Mouse (Mus musculus) midbrain, embryonic 10.5 days (tissue): ENCODE results near the gene Bco1. TPM values are rescaled to one million over a fixed set of nuclear protein-coding genes. Genes with fewer than 3 reads are reported as not detected.

Experiments used
- DNase-seq: peaks from one replicate; pipeline ENCODE4 v3.0.0-alpha.2; 2017; ENCODE audit warnings: low spot score
- H3K27ac ChIP-seq: fragments of 300-500 bp; sonication (generic); replicated peaks from 2 replicates; pipeline ENCODE4 v1.5.1; 2016; ENCODE audit warnings: mild to moderate bottlenecking
- H3K27me3 ChIP-seq: fragments of 300-500 bp; sonication (generic); 2 replicates; pipeline ENCODE4 v1.6.1; 2016; ENCODE audit warnings: low read depth, mild to moderate bottlenecking; ENCODE audit not compliant: poor library complexity, severe bottlenecking
- H3K36me3 ChIP-seq: fragments of 300-500 bp; sonication (generic); 2 replicates; pipeline ENCODE4 v1.6.1; 2016; ENCODE audit warnings: mild to moderate bottlenecking, moderate library complexity
- H3K4me1 ChIP-seq: fragments of 300-500 bp; sonication (generic); 2 replicates; pipeline ENCODE4 v1.6.1; 2016
- H3K4me3 ChIP-seq: fragments of 300-500 bp; sonication (generic); 2 replicates; pipeline ENCODE4 v1.5.1; 2016; ENCODE audit warnings: mild to moderate bottlenecking, moderate library complexity
- H3K9me3 ChIP-seq: fragments of 300-500 bp; sonication (generic); replicated peaks from 2 replicates; pipeline ENCODE4 v1.6.1; 2016; ENCODE audit warnings: mild to moderate bottlenecking
- WGBS: fragments of 180-500 bp; shearing (Covaris S2); methylation state at CpG from one replicate; pipeline ENCODE4 v1.1.7; 2016; 5-methylcytosine and 5-hydroxymethylcytosine counted together
- polyA plus RNA-seq: library from polyadenylated mRNA; unstranded; fragments of >200 nt; fragmentation: Nextera tagmentation; extraction: Ambion mirVana; gene quantifications from 2 replicates; pipeline ENCODE4 v1.2.1, GENCODE M21; 2016

Bco1 gene
- polyA plus RNA-seq, 1 experiment from 2014 or later = 0.05 TPM

DNA sequence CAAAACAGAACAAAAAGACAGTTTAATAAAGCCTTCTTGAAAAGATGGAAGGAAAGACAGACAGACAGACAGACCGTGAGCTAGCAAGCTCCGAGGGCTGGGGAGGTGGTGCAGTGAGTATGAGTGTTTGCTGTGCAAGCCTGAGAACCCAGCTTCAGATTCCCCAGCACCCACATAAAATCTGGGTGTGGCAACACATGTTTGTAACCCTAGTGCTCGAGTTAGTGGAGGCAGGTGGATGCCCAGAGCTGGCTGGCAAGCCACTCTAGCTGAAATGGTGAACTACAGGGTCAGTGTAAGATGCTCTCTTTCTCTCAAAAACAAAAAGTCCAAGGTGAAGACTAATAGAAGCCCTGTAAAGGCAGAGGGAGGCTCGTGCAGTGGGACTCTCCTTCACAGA lies 69.3 kb downstream of the Bco1 start:
- Histone ChIP-seq H3K4me3 (no peak overlapping the region), H3K4me1 (peaks cover 3% of the 10 kb centered on the region; the same call in 1 of the 2 replicates), H3K27me3 (no peaks in the 10 kb centered on the region), H3K9me3 (no peaks in the 10 kb centered on the region), H3K36me3 (peaks cover 4% of the 10 kb centered on the region; the same call in 1 of the 2 replicates), H3K27ac (no peak overlapping the region)
- no peak for DNase-seq
- 87% methylated on average over 4 of the region's 4 CpGs for WGBS

- no peaks in the 10 kb centered on the region for H3K27me3 ChIP-seq
- DNase-seq = no peak
- H3K27ac ChIP-seq = no peak overlapping the region
- WGBS = 95% methylated on average over 4 of the region's 4 CpGs
- no peak overlapping the region for H3K4me3 ChIP-seq
- H3K9me3 ChIP-seq = no peaks in the 10 kb centered on the region
- H3K4me1 ChIP-seq = no peaks in the 10 kb centered on the region
- H3K36me3 ChIP-seq = peaks cover 4% of the 10 kb centered on the region; the same call in 1 of the 2 replicates
Observed at GRCm38 (mm10) chr8:117165542-117165941, 69.9 kb downstream of the Bco1 start.

GRCm38 (mm10) chr8:117166515-117166914 lies 70.9 kb downstream of the Bco1 start:
- Histone ChIP-seq H3K9me3 (no peaks in the 10 kb centered on the region), H3K4me3 (no peak overlapping the region), H3K27ac (no peak overlapping the region), H3K27me3 (no peaks in the 10 kb centered on the region), H3K4me1 (no peaks in the 10 kb centered on the region), H3K36me3 (peaks cover 4% of the 10 kb centered on the region; the same call in 1 of the 2 replicates)
- WGBS = 84% methylated on average over 2 of the region's 2 CpGs
- DNase-seq = no peak

DNA sequence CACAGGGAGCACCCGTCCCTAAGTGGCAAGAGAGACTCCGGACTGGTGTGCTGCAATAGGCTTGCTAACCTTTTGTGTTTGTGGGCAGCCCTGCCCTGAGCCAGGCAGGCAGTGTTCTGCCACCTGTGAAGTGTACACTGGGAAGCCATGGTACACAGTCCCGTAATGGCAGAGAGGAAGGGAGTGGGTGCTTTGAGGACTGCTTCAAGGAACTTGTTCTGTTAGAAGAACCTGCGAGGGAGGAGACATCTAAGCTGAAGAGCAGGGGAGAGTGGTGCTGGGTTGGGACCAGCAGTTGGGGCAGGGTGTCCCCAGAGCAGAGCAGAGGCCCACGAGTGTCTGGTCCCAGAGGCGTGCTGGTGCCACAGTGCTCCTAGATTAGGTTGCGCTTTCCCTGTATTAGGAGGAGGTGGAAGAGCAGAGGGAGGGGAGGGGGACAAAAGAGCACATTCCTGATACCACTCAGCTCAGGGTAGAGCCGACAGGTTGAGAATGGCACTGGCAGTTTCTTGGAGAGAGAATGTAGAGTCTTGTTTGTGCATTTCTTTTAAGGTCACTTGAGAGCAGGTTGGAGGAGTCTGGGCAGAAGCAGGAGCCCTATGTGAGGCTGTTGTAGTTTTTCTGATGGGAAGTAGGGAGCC lies 71.7 kb downstream of the Bco1 start:
- DNase-seq = no peak
- Histone ChIP-seq H3K4me3 (no peak overlapping the region), H3K27ac (no peak overlapping the region), H3K4me1 (no peaks in the 10 kb centered on the region), H3K36me3 (peaks cover 4% of the 10 kb centered on the region; the same call in 1 of the 2 replicates), H3K9me3 (no peaks in the 10 kb centered on the region), H3K27me3 (no peaks in the 10 kb centered on the region)
- WGBS = 85% methylated on average over 8 of the region's 8 CpGs

DNA sequence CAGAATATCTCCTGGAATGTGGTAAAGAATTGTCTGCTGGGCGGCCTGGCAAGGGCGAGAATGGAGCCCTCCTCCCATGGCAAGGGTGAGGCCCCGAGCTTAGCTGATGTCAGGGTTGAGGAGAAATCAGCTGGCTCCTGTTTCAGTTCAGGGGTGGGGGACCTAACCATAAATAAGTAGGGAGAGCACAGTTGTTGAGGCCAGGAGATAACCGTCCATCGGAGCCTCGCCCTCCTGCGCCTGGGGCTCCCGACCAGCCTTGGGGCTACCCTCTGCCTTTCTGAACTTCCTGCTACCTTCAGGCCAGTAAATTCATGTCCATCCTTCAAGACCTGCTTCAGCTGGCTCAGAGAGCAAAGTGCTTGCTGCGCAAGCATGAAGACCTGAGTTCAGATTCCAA lies 72.7 kb downstream of the Bco1 start:
- H3K36me3 ChIP-seq = peaks cover 4% of the 10 kb centered on the region; the same call in 1 of the 2 replicates
- no peaks in the 10 kb centered on the region for H3K9me3 ChIP-seq
- DNase-seq = no peak
- H3K27me3 ChIP-seq = no peaks in the 10 kb centered on the region
- WGBS = 88% methylated on average over 9 of the region's 9 CpGs
- no peak overlapping the region for H3K4me3 ChIP-seq
- no peaks in the 10 kb centered on the region for H3K4me1 ChIP-seq
- H3K27ac ChIP-seq = no peak overlapping the region

- no peaks in the 10 kb centered on the region for H3K4me1 ChIP-seq
- no peak overlapping the region for H3K4me3 ChIP-seq
- no peak for DNase-seq
- H3K27me3 ChIP-seq = no peaks in the 10 kb centered on the region
- H3K9me3 ChIP-seq = no peaks in the 10 kb centered on the region
- 89% methylated on average over 3 of the region's 3 CpGs for WGBS
- peaks cover 14% of the 10 kb centered on the region for H3K36me3 ChIP-seq
- no peak overlapping the region for H3K27ac ChIP-seq
Observed at GRCm38 (mm10) chr8:117171826-117172225, 76.2 kb downstream of the Bco1 start.

DNA sequence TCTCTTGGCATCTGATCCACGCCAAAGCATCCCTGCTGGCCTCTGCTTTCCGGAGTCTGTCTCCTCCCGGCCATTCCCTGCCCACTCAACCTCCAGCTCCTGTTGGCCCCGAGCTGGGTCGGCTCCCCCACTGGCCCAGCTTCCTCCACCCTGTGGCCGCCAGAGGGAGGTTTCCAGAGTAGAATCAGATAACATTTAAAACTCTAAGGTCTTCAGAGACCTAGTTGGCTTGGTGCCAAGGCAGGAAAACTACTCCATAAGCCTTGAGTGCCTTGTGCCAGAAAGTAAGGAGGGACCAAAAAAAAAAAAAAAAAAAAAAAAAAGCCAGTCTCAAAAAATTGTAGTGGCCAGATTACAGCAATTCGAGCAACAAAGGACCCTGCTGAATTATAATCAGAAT lies 77.2 kb downstream of the Bco1 start:
- no peak overlapping the region for H3K27ac ChIP-seq
- H3K4me1 ChIP-seq = no peaks in the 10 kb centered on the region
- no peak overlapping the region for H3K4me3 ChIP-seq
- no peak for DNase-seq
- H3K27me3 ChIP-seq = no peaks in the 10 kb centered on the region
- 72% methylated on average over 7 of the region's 7 CpGs for WGBS
- peaks cover 14% of the 10 kb centered on the region for H3K36me3 ChIP-seq
- H3K9me3 ChIP-seq = no peaks in the 10 kb centered on the region

- no peak overlapping the region for H3K27ac ChIP-seq
- no peak for DNase-seq
- no peaks in the 10 kb centered on the region for H3K4me1 ChIP-seq
- WGBS = 82% methylated on average over 3 of the region's 3 CpGs
- no peaks in the 10 kb centered on the region for H3K27me3 ChIP-seq
- H3K9me3 ChIP-seq = no peaks in the 10 kb centered on the region
- H3K4me3 ChIP-seq = no peak overlapping the region
- H3K36me3 ChIP-seq = peaks cover 13% of the 10 kb centered on the region
Observed at GRCm38 (mm10) chr8:117173690-117174089, 78.0 kb downstream of the Bco1 start.

DNA sequence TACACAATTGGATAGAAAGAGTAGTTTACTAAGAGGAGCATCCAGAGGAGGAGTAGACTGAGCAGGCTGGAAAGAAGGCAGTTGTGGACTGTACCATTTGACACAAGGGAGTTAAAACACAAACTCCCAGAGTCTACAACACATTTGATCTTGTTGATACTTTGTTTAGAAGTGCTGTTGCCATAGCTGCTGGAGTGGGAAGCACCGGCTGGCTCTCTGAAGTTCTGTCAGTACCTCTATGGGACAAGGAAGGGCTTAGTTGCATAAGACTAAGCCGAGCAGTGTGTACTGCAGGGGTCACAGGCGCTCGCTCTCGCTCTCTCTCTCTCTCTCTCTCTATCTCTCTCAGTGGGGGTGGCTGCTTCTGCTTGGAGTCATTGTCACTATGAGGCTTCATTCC lies 78.9 kb downstream of the Bco1 start:
- no peaks in the 10 kb centered on the region for H3K27me3 ChIP-seq
- no peak overlapping the region for H3K27ac ChIP-seq
- no peak overlapping the region for H3K4me3 ChIP-seq
- H3K9me3 ChIP-seq = no peaks in the 10 kb centered on the region
- WGBS = 92% methylated on average over 5 of the region's 5 CpGs
- H3K36me3 ChIP-seq = peaks cover 9% of the 10 kb centered on the region
- no peak for DNase-seq
- no peaks in the 10 kb centered on the region for H3K4me1 ChIP-seq

DNA sequence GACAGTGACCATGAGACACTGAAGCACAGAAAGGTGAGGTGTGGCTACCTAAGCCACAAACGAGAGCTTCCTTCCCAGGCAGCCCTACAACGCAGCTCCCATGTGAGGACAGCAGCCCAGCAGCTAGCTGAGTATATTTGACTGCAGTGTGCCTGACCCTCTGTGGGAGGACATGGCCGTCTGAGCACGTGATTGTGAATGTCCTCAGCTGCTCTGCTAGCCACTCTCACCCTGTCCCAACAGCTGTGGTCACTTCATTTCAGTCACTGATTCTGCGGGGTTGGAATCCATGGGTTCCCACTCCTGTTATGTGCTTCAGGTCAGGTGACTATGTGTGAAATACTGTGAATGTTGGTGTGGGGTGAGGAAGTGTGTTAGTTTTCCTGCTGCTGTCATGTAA lies 80.7 kb downstream of the Bco1 start:
- H3K36me3 ChIP-seq = peaks cover 9% of the 10 kb centered on the region
- 94% methylated on average over 5 of the region's 5 CpGs for WGBS
- H3K4me1 ChIP-seq = no peaks in the 10 kb centered on the region
- no peak for DNase-seq
- H3K27me3 ChIP-seq = no peaks in the 10 kb centered on the region
- H3K27ac ChIP-seq = no peak overlapping the region
- no peak overlapping the region for H3K4me3 ChIP-seq
- H3K9me3 ChIP-seq = no peaks in the 10 kb centered on the region

DNA sequence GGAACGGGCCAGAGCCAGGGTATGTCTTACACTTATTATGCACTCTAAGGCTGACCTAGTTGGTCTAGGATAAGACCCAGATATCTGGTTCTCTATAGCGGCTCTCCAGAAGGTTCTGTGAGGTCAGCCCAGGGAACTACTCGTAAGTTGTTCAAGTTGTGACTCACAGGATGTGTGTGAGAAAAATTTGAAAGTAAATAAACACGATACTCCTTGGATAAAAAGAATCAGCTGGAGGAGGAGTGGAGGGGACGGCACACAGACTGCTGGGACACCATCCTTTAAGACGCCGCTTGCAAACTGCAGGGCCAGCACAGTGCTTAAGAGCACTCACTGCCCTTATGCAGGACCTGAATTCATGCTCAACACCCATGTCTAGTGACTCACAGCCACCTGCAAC lies 81.6 kb downstream of the Bco1 start:
- peaks cover 9% of the 10 kb centered on the region for H3K36me3 ChIP-seq
- no peaks in the 10 kb centered on the region for H3K4me1 ChIP-seq
- no peak overlapping the region for H3K4me3 ChIP-seq
- H3K27me3 ChIP-seq = no peaks in the 10 kb centered on the region
- 87% methylated on average over 7 of the region's 7 CpGs for WGBS
- no peak for DNase-seq
- no peak overlapping the region for H3K27ac ChIP-seq
- no peaks in the 10 kb centered on the region for H3K9me3 ChIP-seq

DNA sequence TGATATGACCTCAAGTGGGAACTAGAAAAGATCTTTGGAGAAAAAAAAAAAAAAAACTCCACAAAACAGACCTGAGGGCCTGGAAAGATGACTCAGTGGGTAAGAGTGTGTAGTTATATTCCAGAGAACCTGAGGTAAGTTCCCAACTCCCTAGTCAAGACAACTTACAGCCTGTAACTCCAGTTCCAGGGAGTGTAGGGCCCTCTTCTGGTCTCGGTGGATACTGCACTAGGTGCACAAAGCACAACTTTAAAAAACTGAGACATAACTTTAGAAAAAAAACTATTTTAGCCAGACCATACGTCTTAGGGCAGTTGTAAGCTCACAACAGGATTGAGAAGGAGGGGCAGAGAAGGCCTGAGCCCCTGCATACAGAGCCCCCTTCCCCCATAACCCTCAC lies 82.4 kb downstream of the Bco1 start:
- DNase-seq = no peak
- peaks cover 9% of the 10 kb centered on the region for H3K36me3 ChIP-seq
- no peak overlapping the region for H3K4me3 ChIP-seq
- no peak overlapping the region for H3K27ac ChIP-seq
- H3K9me3 ChIP-seq = no peaks in the 10 kb centered on the region
- H3K27me3 ChIP-seq = no peaks in the 10 kb centered on the region
- H3K4me1 ChIP-seq = no peaks in the 10 kb centered on the region
- 86% methylated on average over 2 of the region's 2 CpGs for WGBS

DNA sequence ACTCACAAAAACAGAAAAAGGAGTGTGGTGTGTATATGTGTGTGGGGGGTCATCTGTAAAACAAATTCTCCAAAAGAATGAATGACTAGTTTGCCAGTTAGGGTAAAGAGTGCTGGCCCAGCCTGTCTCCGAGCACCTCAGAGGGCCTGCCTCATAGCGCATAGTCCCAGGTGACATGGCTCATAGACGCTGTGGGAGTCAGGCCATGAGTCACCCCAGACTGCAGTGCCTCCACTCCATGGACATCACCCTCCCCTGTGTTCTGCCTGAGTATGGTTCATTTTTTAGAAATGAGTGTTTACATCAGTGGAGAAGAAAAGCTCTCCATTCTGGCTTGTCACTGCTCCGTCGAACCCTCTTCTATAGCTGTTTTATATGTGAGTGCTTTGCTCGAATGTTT lies 83.0 kb downstream of the Bco1 start:
- H3K4me1 ChIP-seq = no peaks in the 10 kb centered on the region

GRCm38 (mm10) chr8:117182746-117183145 lies 87.1 kb downstream of the Bco1 start:
- H3K4me3 ChIP-seq = no peak overlapping the region
- 96% methylated on average over 4 of the region's 4 CpGs for WGBS
- DNase-seq = no peak

More for the DNA sequence above, 83.0 kb downstream of the Bco1 start:
- Histone ChIP-seq H3K4me3 (no peak overlapping the region), H3K27ac (no peak overlapping the region), H3K27me3 (no peaks in the 10 kb centered on the region), H3K9me3 (no peaks in the 10 kb centered on the region), H3K36me3 (peaks cover 13% of the 10 kb centered on the region)
- WGBS = 92% methylated on average over 6 of the region's 6 CpGs
- no peak for DNase-seq

More at GRCm38 (mm10) chr8:117182746-117183145, 87.1 kb downstream of the Bco1 start:
- H3K27ac ChIP-seq = no peak overlapping the region
- H3K27me3 ChIP-seq = no peaks in the 10 kb centered on the region
- peaks cover 36% of the 10 kb centered on the region for H3K36me3 ChIP-seq
- H3K4me1 ChIP-seq = no peaks in the 10 kb centered on the region
- no peaks in the 10 kb centered on the region for H3K9me3 ChIP-seq
